Mouse (Mus musculus): Measurements from ENCODE around the gene Card10.

Card10 gene

GRCm38 (mm10) chr15:78834233-78835005 is 31.6 kb upstream of the Card10 start:
- in situ Hi-C loops (cut with MboI, MseI) = no loop called here

- in situ Hi-C loops (cut with MboI, MseI) = no loop called here
These were observed 30.7 kb upstream of the Card10 start for GRCm38 (mm10) chr15:78833582-78833981.

GRCm38 (mm10) chr15:78832701-78833123 is 29.9 kb upstream of the Card10 start:
- in situ Hi-C loops (cut with MboI, MseI) = no loop called here

GRCm38 (mm10) chr15:78831720-78832657 is 29.1 kb upstream of the Card10 start:
- in situ Hi-C loops (cut with MboI, MseI) = no loop called here

GRCm38 (mm10) chr15:78830742-78831719 is 28.2 kb upstream of the Card10 start:
- in situ Hi-C loops (cut with MboI, MseI) = no loop called here

- in situ Hi-C loops (cut with MboI, MseI) = no loop called here
These were observed 26.8 kb upstream of the Card10 start for GRCm38 (mm10) chr15:78829636-78830035.

GRCm38 (mm10) chr15:78828315-78828714 is 25.5 kb upstream of the Card10 start:
- in situ Hi-C loops (cut with MboI, MseI) = no loop called here

- in situ Hi-C loops (cut with MboI, MseI) = no loop called here
These were observed 23.7 kb upstream of the Card10 start for GRCm38 (mm10) chr15:78826213-78827204.

GRCm38 (mm10) chr15:78816074-78816391 is 13.2 kb upstream of the Card10 start:
- in situ Hi-C loops (cut with MboI, MseI) = no loop called here

GRCm38 (mm10) chr15:78815314-78816073 is 12.7 kb upstream of the Card10 start:
- in situ Hi-C loops (cut with MboI, MseI) = no loop called here

GRCm38 (mm10) chr15:78813603-78814002 is 10.8 kb upstream of the Card10 start:
- in situ Hi-C loops (cut with MboI, MseI) = no loop called here

GRCm38 (mm10) chr15:78810146-78810545 is 7.3 kb upstream of the Card10 start:
- in situ Hi-C loops (cut with MboI, MseI) = no loop called here

- in situ Hi-C loops (cut with MboI, MseI) = no loop called here
These were observed 6.9 kb upstream of the Card10 start for GRCm38 (mm10) chr15:78809739-78810138.

- in situ Hi-C loops (cut with MboI, MseI) = no loop called here
These were observed 6.1 kb upstream of the Card10 start for GRCm38 (mm10) chr15:78808980-78809379.

- in situ Hi-C loops (cut with MboI, MseI) = no loop called here
These were observed 4.3 kb upstream of the Card10 start for GRCm38 (mm10) chr15:78807141-78807540.

GRCm38 (mm10) chr15:78806614-78807013 is 3.8 kb upstream of the Card10 start:
- in situ Hi-C loops (cut with MboI, MseI) = no loop called here

GRCm38 (mm10) chr15:78805351-78805750 is 2.5 kb upstream of the Card10 start:
- in situ Hi-C loops (cut with MboI, MseI) = no loop called here

GRCm38 (mm10) chr15:78804326-78804725 is 1.5 kb upstream of the Card10 start:
- in situ Hi-C loops (cut with MboI, MseI) = no loop called here

GRCm38 (mm10) chr15:78803499-78803900 is 658 bp upstream of the Card10 start:
- in situ Hi-C loops (cut with MboI, MseI) = no loop called here

Data from T-helper 1 cell (primary cell).